Mouse (Mus musculus) adrenal gland, adult 18-20 months (tissue): Measurements from ENCODE around the gene Gtf2a1. TPM values are rescaled to one million over a fixed set of nuclear protein-coding genes. Genes with fewer than 3 reads are reported as not detected.
A peak's percentile ranks its signal among the peaks of the same experiment; 100 is the strongest.
"Not testable (repeated sequence)": the region's sequence is repeated elsewhere in the genome, so short reads cannot be mapped to it uniquely, and the experiment has no call there.

Experiments used
- DNase-seq, 2 experiments: peaks; one replicate each; pipeline ENCODE4 v3.0.0; 2021 to 2022; ENCODE audit warnings: low spot score in 2 of 2
- total RNA-seq, 2 experiments: library from RNA; stranded (reverse); gene quantifications; 1 replicate in 1 of 2; 2 replicates in 1 of 2; pipeline ENCODE4 v1.2.3; 2021

Gtf2a1 gene
- total RNA-seq, 2 experiments from 2014 or later, result 31.3 to 33.6 TPM

DNA sequence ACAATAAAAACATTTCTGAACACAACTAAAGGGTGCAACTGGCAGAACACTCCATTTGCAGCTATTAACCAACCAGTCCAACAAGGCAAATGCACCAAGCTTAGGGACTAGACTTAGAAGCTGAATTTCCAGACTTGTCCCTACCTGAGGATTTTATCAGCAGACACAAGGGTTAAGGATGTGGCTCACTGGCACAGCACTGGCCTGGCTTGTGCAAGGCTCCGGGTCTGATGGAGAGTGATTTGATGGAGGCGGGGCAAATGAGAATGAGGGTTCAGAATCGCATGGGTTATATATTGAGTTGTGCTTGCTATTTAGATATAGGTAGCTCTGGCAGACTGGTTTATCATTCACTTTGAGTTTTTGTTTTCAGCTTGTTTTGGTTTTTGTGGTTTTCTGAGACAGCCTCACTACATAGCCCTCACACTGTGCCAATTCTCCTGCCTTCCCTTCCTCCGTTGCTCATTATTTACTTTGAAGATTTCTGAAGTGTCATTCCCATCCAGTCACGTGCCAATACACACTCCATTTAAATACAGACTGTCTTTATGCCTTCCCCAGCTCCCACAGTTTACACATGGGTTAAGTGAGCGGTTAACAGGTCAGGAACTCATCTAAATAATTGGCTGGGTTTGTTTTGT lies 7.8 kb downstream of the Gtf2a1 start:
- DNase-seq, result no peak

DNA sequence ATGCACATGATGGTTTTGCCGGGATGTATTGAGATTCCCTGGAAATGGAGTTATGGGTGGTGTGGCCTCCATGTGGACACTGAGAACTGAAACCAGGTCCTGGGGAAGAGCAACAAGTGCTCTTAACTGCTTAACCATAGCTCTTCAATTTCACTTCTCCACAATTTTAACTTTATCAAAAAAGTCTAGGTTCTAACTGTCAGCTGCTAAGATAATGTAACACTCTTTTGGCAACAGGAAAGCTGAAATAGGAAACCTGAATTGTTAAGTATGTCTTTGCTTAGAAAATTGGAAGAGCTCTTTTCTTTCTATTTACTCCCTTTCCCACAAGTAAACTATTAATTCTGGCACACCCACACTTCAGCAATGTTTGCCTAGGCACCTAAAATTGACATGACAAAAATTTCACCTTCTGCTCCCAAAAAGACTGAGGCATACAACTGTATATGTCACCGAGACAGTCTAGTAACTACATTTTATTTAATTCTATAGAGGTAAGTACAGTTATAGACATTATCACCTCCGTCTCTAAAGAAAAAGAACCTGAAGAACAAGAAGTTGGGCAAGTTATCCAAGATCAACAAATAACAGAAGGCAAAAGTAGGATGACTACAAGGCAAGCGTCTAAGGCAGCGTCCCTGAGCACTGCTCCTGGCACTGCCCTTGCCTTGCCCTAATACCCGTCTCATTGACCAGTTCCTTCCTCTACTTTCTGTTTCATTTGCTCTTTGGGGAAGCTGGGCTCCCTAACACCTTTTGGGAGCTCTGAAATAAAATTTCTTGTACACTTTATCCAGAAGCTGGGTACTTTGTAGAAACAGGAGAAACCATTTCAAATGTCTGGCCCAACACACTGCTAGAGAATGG lies 8.8 kb downstream of the Gtf2a1 start:
- no peak for DNase-seq

DNA sequence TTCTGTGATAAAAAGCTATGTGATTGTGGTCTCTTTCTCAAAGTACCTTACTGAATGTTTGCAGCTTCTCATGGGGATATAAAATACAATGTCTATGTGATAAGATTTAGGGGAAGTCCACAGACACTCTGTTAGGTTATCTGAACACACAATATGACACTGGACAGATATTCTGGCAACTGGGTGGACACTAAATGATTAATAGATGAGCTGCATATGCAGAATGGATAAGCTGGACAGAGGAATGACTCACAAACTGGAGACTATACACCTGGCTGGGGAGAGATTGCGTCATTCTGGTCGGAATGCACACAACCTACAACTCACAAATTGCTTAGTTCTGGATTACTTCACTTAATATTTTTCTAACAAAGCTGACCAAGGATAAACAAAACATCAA lies 10.6 kb downstream of the Gtf2a1 start:
- no peak for DNase-seq

GRCm38 (mm10) chr12:91571708-91572107 lies 18.6 kb downstream of the Gtf2a1 start:
- DNase-seq, result no peak

DNA sequence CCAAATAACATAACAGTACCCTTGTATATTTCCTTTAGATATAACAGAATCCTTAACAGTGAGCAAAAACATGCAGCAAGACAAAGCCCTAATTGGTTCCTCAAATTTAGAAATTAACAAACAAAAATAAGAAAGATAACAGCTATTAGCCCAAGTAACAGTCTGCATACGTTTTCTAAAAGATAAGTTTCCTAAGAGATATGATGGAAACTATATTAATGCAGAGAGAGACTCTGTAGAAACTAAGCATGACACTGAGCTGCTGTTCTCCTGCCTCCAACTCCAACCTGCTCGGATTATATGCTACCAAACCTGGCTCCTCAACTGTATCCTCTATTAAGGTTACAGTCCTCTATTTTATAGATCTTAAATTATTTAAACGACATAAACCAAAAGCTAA lies 21.0 kb downstream of the Gtf2a1 start:
- DNase-seq, result no peak

DNA sequence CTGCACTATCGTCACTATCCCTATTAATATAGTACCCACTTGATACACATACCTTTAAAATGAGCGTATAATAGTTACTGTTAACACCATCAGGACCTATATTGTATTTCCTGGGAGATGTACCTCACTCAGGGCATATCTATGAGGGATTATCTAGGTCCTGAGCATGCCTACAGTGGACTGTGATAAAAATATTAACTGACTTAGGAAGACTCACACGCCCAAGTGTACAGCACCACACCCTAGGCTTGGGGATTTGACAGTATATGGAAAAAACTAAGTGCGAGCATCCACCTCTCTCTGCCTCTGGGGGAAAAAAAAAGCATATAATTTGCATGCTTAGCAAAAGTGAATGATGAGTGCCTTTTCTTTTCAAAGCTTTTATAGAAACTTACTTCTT lies 23.1 kb downstream of the Gtf2a1 start:
- DNase-seq, result no peak

GRCm38 (mm10) chr12:91558152-91558551 lies 32.1 kb downstream of the Gtf2a1 start:
- not testable (repeated sequence) for DNase-seq

GRCm38 (mm10) chr12:91557358-91558005 lies 32.8 kb downstream of the Gtf2a1 start:
- DNase-seq, result not testable (repeated sequence)

- DNase-seq, result peak in 1 of 2 experiments; percentile 26
Observed at GRCm38 (mm10) chr12:91551773-91552526, 38.3 kb downstream of the Gtf2a1 start.

GRCm38 (mm10) chr12:91549471-91549870 lies 40.8 kb downstream of the Gtf2a1 start:
- no peak for DNase-seq

- DNase-seq, result no peak
Observed at GRCm38 (mm10) chr12:91540202-91540601, 50.1 kb downstream of the Gtf2a1 start.

DNA sequence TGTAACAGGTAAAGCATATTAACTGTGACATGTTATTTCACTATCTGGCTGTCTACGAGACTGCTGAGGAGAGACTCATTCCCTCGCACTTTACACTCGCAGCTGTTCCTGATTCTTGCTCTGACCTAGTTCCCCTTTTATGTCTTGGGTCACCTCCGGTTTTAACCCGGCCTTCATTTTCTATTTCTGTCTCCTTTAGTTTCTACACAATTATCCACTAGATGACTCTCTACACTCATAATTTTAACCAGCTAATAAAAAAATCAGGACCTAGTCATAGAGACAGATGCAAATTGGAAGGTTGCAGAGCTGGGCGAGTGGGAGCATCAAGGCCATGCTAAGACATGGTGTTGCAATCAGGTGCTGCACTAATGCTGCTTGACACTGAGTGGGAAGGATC lies 55.8 kb downstream of the Gtf2a1 start:
- no peak for DNase-seq

GRCm38 (mm10) chr12:91523626-91524025 lies 66.7 kb downstream of the Gtf2a1 start:
- DNase-seq, result no peak

DNA sequence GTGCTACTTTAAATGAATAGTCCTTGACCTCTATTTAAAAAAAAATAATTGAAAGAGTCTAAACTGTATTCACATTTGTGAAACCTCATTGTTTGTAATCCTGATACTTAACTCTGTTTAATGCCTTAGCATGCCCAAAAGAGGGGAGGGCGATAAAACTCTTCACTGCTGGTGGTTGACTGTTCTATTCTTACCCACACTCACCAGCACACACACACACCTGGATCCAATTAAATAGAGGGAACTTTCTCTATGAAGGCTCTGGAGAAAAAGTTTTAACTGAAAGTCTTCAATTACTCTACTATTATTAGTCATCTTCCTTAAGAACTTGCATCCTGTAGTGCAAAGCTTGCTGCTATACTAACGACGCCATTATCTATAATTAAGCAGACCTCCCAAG lies 72.5 kb downstream of the Gtf2a1 start:
- no peak for DNase-seq

DNA sequence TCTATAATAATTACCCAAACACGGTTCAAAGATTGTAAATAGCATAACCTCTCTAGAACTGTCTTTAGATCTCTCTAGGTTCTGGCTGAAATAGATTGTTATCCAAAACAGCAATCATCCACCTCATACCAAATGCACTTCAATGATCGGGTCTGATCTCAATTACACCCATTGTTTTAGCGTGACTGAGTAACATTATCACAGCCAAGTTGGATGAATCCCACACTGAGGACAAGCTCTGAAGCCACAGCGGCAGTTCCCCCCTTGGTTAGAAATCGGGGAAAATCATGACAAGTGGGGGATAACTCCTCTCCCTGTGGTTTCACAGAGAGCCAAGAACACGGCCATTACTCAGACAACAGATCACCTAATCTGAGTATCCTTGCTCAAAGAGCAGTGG lies 76.3 kb downstream of the Gtf2a1 start:
- DNase-seq, result no peak

DNA sequence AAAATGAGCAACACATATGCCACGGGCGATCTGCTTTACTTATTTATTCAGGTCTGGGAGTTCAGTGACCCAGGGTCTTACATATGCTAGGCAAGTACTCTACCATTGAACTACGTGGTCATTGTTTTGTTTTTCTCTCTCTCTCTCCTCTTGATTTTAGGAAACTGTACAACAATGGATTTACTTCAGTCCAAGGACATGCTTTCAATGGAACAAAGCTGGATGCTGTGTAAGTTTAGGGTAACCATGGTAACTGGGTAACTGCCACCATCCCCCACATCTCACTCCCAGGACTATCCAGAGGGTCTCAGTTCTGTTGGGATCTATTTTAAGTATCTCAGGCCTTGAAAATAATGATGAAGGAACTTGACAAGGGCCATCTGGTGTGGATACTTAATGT lies 78.5 kb downstream of the Gtf2a1 start:
- no peak for DNase-seq

Other genes with a start within 250 kb of the Gtf2a1 start
- gene Cep128, start 206.1 kb downstream of the Gtf2a1 start, total RNA-seq, result 1 to 10 TPM; 2.2 to 2.6 TPM
- 10 to 100 TPM in 1 of 2 experiments, 1 to 10 TPM in 1; 5.7 to 22.0 TPM for gene Tshr, start 205.9 kb downstream of the Gtf2a1 start, total RNA-seq
- 1 to 10 TPM; 3.7 to 8.3 TPM for gene Ston2, start 197.9 kb upstream of the Gtf2a1 start, total RNA-seq